Mouse (Mus musculus) kidney, embryonic 16.5 days (tissue): ENCODE data around the gene Pole4. TPM values are rescaled to one million over a fixed set of nuclear protein-coding genes. Genes with fewer than 3 reads are reported as not detected.

Experiments
- ATAC-seq: fragments of 200-750 bp; cut with Nextera tagmentation; 2 replicates; pipeline ENCODE4 v1.8.0; 2017; ENCODE audit warnings: moderate TSS enrichment; ENCODE audit not compliant: low FRiP score, low TSS enrichment
- H3K27ac ChIP-seq: fragments of 300-500 bp; sonication (generic); 2 replicates; pipeline ENCODE4 v1.5.1; 2014; ENCODE audit warnings: low read length
- H3K27me3 ChIP-seq: fragments of 300-500 bp; sonication (generic); 2 replicates; pipeline ENCODE4 v1.6.1; 2014; ENCODE audit warnings: low read length, control low read depth, mixed read lengths; ENCODE audit not compliant: insufficient read depth
- H3K36me3 ChIP-seq: fragments of 300-500 bp; sonication (generic); 2 replicates; pipeline ENCODE4 v1.6.1; 2014; ENCODE audit warnings: low read length, control low read depth, mixed read lengths; ENCODE audit not compliant: insufficient read depth
- H3K4me1 ChIP-seq: fragments of 300-500 bp; sonication (generic); 2 replicates; pipeline ENCODE4 v1.6.1; 2014; ENCODE audit warnings: low read length, control low read depth, mixed read lengths; ENCODE audit not compliant: insufficient read depth
- H3K4me2 ChIP-seq: fragments of 300-500 bp; sonication (generic); replicated peaks from 2 replicates; pipeline ENCODE4 v1.6.1; 2014; ENCODE audit warnings: low read depth, low read length
- H3K4me3 ChIP-seq: fragments of 300-500 bp; sonication (generic); 2 replicates; pipeline ENCODE4 v1.5.1; 2014; ENCODE audit warnings: mild to moderate bottlenecking, low read length
- H3K9ac ChIP-seq: fragments of 300-500 bp; sonication (generic); replicated peaks from 2 replicates; pipeline ENCODE4 v1.6.1; 2014; ENCODE audit warnings: low read length
- H3K9me3 ChIP-seq: fragments of 300-500 bp; sonication (generic); 2 replicates; pipeline ENCODE4 v1.6.1; 2016; ENCODE audit warnings: low read length, control low read depth
- WGBS: fragments of 180-500 bp; shearing (Covaris S2); extraction: QIAGEN DNeasy Blood & Tissue Kit; methylation state at CpG from one replicate; pipeline ENCODE4 v1.1.7; 2014; 5-methylcytosine and 5-hydroxymethylcytosine counted together
- polyA plus RNA-seq: library from polyadenylated mRNA; unstranded; fragments of >200 nt; fragmentation: Nextera tagmentation; extraction: Ambion mirVana; gene quantifications from 2 replicates; pipeline ENCODE4 v1.2.1, GENCODE M21; 2015

Pole4 gene
- polyA plus RNA-seq, 1 experiment from 2014 or later: 103 TPM

GRCm38 (mm10) chr6:82741518-82741880 is 36.3 kb upstream of the Pole4 start:
- Histone ChIP-seq H3K27ac (no peak overlapping the region), H3K4me1 (0 out of 2 replicates have a peak, but pooled peaks cover 3% of the 10 kb centered on the region), H3K27me3 (no peaks in the 10 kb centered on the region), H3K4me2 (no peak overlapping the region), H3K9me3 (no peaks in the 10 kb centered on the region), H3K4me3 (no peak overlapping the region), H3K9ac (no peak overlapping the region), H3K36me3 (peaks cover 11% of the 10 kb centered on the region; the same call in 1 of the 2 replicates)
- no peak for ATAC-seq
- WGBS: 83% methylated on average over 5 of the region's 5 CpGs

DNA sequence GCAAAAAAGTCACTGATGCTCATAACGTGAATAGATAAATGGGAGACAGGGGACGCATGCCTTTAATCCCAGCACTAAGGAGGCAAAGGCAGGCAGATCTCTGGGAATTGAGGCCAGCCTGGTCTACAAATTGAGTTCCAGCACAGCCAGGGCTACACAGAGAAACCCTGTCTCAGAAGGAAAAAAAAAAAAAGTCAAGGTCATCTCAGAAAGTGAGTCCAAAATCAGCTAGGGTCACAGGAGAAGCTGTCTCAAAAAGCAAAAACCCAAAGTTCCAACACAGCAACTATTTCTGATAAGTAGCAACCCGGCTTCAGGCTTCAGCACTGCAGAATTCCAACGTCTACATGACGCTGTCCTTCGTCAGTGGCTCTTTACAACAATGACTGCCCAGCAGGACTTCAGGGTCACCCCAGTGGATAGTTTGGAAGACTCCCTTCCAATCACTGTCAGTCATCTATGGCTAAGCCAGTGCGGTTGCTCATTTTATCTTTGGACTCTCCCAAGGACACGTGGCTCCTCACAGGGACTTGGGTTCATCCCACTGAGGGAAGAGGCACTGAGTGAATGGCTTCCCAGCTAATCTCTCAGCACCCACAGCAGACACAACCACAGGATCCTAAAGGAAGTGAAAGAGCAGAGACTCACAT is 35.8 kb upstream of the Pole4 start:
- no peak for ATAC-seq
- no peak overlapping the region for H3K4me2 ChIP-seq
- no peak overlapping the region for H3K4me3 ChIP-seq
- 82% methylated on average over 8 of the region's 8 CpGs for WGBS
- H3K4me1 ChIP-seq: 0 out of 2 replicates have a peak, but pooled peaks cover 3% of the 10 kb centered on the region
- H3K36me3 ChIP-seq: peaks cover 11% of the 10 kb centered on the region; the same call in 1 of the 2 replicates
- no peaks in the 10 kb centered on the region for H3K27me3 ChIP-seq
- H3K27ac ChIP-seq: no peak overlapping the region
- no peaks in the 10 kb centered on the region for H3K9me3 ChIP-seq
- no peak overlapping the region for H3K9ac ChIP-seq

GRCm38 (mm10) chr6:82740269-82740668 is 35.1 kb upstream of the Pole4 start:
- peaks cover 12% of the 10 kb centered on the region; the same call in 1 of the 2 replicates for H3K36me3 ChIP-seq
- no peak overlapping the region for H3K27ac ChIP-seq
- ATAC-seq: peak; percentile 41; the same call in 1 of the 2 replicates
- H3K4me3 ChIP-seq: no peak overlapping the region
- H3K9me3 ChIP-seq: no peaks in the 10 kb centered on the region
- 25% methylated on average over 6 of the region's 6 CpGs for WGBS
- H3K9ac ChIP-seq: 0 out of 2 replicates have a peak overlapping the region, but pooled peaks have one; percentile 43
- peak overlapping the region; percentile 28 for H3K4me2 ChIP-seq
- 0 out of 2 replicates have a peak, but pooled peaks cover 3% of the 10 kb centered on the region for H3K4me1 ChIP-seq
- no peaks in the 10 kb centered on the region for H3K27me3 ChIP-seq

DNA sequence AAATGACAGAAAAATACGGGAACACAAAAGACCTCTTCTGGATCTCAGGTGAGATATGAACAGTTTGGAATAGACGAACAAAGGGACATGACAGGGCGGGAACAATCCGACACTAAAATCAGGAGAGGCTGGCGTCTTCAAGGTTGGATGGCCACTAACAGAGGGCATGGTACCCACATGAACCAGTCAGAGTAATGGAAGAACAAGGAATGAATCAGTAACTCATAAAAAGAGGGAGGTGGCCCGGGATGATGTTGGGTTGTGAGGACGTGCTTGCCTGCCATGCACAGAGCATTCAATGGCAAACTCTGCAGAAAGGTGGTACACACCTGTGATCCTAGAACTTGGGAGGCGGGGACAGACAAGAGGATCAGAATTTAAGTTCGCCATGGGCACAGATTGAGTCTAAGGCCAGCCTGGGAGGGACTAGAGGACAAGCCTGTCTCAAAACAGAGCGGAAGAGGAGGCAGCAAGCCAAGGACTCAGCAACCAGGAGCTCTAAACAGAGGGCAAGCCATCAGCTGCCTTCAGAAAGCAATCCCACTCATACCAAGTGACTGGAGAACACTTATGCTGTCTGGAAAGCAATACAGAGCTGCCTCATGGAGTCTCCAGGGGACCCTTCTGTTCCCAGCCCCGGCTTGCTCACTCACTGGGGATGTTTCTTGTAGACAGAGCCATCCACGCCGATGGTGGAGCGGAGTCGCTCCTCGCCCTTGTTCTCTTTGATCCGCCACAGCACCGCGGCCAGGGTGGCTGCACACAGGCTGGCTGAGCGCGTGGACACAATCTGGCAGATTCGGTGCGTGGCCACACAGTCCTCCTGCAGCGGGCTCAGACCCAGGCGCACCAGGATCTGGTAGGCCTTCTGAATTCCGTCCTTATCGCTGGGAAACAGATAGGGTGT is 32.7 kb upstream of the Pole4 start:
- no peak overlapping the region for H3K9ac ChIP-seq
- no peak overlapping the region; the same call in 1 of the 2 replicates for H3K4me2 ChIP-seq
- peak; percentile 33; the same call in 1 of the 2 replicates for ATAC-seq
- H3K27me3 ChIP-seq: no peaks in the 10 kb centered on the region
- H3K4me3 ChIP-seq: no peak overlapping the region
- peak overlapping the region; percentile 63 for H3K27ac ChIP-seq
- no peaks in the 10 kb centered on the region for H3K9me3 ChIP-seq
- 91% methylated on average over 27 of the region's 27 CpGs for WGBS
- H3K4me1 ChIP-seq: 0 out of 2 replicates have a peak, but pooled peaks cover 3% of the 10 kb centered on the region
- peaks cover 20% of the 10 kb centered on the region; the same call in 1 of the 2 replicates for H3K36me3 ChIP-seq

GRCm38 (mm10) chr6:82736626-82737600 is 31.7 kb upstream of the Pole4 start:
- H3K4me3 ChIP-seq: no peak overlapping the region
- peak overlapping the region; percentile 63 for H3K27ac ChIP-seq
- peaks cover 21% of the 10 kb centered on the region; the same call in 1 of the 2 replicates for H3K36me3 ChIP-seq
- H3K4me1 ChIP-seq: 0 out of 2 replicates have a peak, but pooled peaks cover 3% of the 10 kb centered on the region
- no peak overlapping the region; the same call in 1 of the 2 replicates for H3K4me2 ChIP-seq
- 81% methylated on average over 25 of the region's 25 CpGs for whole genome bisulfite sequencing
- peak; percentile 52 for ATAC-seq
- no peaks in the 10 kb centered on the region for H3K27me3 ChIP-seq
- no peaks in the 10 kb centered on the region for H3K9me3 ChIP-seq
- no peak overlapping the region for H3K9ac ChIP-seq

DNA sequence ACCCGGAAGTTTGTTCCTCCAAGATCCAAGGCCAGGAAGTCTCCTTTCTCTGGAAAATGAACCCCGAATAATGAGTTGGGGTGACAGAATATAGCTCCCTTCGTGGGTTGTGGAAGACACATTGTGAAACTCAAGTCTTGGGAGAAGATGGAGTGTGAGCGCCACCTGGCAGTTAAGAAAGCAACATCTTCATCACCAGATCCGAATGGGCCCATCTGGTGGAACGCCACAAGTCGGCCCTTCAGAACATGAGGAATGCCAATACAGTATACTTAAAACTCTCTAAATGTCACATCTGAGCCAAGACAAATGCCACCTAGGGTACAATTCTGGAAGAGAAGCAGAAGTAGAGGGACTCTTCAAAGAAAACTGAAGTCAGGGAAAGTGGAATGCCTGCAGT is 30.2 kb upstream of the Pole4 start:
- no peak overlapping the region for H3K9ac ChIP-seq
- no peak for ATAC-seq
- 0 out of 2 replicates have a peak, but pooled peaks cover 1% of the 10 kb centered on the region for H3K4me1 ChIP-seq
- no peaks in the 10 kb centered on the region for H3K9me3 ChIP-seq
- H3K27me3 ChIP-seq: no peaks in the 10 kb centered on the region
- peaks cover 31% of the 10 kb centered on the region; the same call in 1 of the 2 replicates for H3K36me3 ChIP-seq
- H3K4me2 ChIP-seq: no peak overlapping the region
- no peak overlapping the region for H3K27ac ChIP-seq
- no peak overlapping the region for H3K4me3 ChIP-seq
- WGBS: 83% methylated on average over 7 of the region's 7 CpGs

- H3K9me3 ChIP-seq: no peaks in the 10 kb centered on the region
- H3K27ac ChIP-seq: no peak overlapping the region
- WGBS: 94% methylated on average over 21 of the region's 21 CpGs
- ATAC-seq: no peak
- H3K4me3 ChIP-seq: no peak overlapping the region
- H3K36me3 ChIP-seq: peaks cover 32% of the 10 kb centered on the region
- H3K4me1 ChIP-seq: no peaks in the 10 kb centered on the region
- no peak overlapping the region for H3K4me2 ChIP-seq
- H3K9ac ChIP-seq: no peak overlapping the region
- no peaks in the 10 kb centered on the region for H3K27me3 ChIP-seq
These were observed 23.5 kb upstream of the Pole4 start for GRCm38 (mm10) chr6:82728635-82729034.

- no peak overlapping the region for H3K9ac ChIP-seq
- 90% methylated on average over 13 of the region's 13 CpGs for whole genome bisulfite sequencing
- H3K4me3 ChIP-seq: no peak overlapping the region
- no peak for ATAC-seq
- no peaks in the 10 kb centered on the region for H3K27me3 ChIP-seq
- peaks cover 7% of the 10 kb centered on the region; the same call in 1 of the 2 replicates for H3K4me1 ChIP-seq
- no peak overlapping the region for H3K27ac ChIP-seq
- no peaks in the 10 kb centered on the region for H3K9me3 ChIP-seq
- H3K4me2 ChIP-seq: no peak overlapping the region
- H3K36me3 ChIP-seq: peaks cover 27% of the 10 kb centered on the region
These were observed 22.0 kb upstream of the Pole4 start for GRCm38 (mm10) chr6:82727206-82727605.

DNA sequence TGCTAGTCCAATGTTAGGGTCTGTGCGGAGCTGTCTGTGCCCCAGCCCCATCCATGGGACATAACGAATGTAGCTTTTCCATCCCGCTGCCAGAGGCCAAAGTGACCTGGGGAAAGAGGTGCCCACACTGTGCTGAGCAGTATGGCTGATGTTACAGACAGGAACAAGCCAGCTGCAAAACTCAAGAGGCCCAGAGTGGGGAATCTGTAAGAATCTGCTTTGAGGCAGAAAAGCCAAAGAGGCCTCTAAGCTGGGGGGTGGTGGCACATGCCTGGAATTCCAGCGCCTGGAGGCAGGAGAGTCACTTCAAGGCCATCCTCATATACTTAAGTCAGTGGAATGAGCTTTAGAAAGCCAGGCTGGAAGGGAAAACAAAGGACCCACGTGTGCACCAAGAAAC is 18.2 kb upstream of the Pole4 start:
- H3K27ac ChIP-seq: peak overlapping the region; percentile 73
- H3K9ac ChIP-seq: peak overlapping the region; percentile 32; the same call in 1 of the 2 replicates
- no peaks in the 10 kb centered on the region for H3K27me3 ChIP-seq
- H3K9me3 ChIP-seq: no peaks in the 10 kb centered on the region
- ATAC-seq: peak; percentile 80
- H3K4me1 ChIP-seq: peaks cover 7% of the 10 kb centered on the region; the same call in 1 of the 2 replicates
- no peak overlapping the region for H3K4me2 ChIP-seq
- WGBS: 41% methylated on average over 5 of the region's 5 CpGs
- no peak overlapping the region for H3K4me3 ChIP-seq
- peaks cover 6% of the 10 kb centered on the region; the same call in 1 of the 2 replicates for H3K36me3 ChIP-seq
